Mouse (Mus musculus) brain, embryonic 14.5 days (tissue): Measurements from ENCODE around the gene Nceh1. TPM values are rescaled to one million over a fixed set of nuclear protein-coding genes. Genes with fewer than 3 reads are reported as not detected.
A peak's percentile ranks its signal among the peaks of the same experiment; 100 is the strongest.

Source experiments
- DNase-seq: peaks from one replicate; pipeline ENCODE4 v3.0.0-alpha.2; 2011; ENCODE audit warnings: low read depth
- CTCF ChIP-seq: fragments of 200-500 bp; IDR thresholded peaks from 2 replicates; pipeline ENCODE4 v1.5.1; 2012; ENCODE audit warnings: inconsistent platforms, mild to moderate bottlenecking, moderate library complexity, borderline replicate concordance; ENCODE audit not compliant: insufficient read depth, insufficient read length; ENCODE audit errors: extremely low read depth
- POLR2A ChIP-seq: fragments of 200-500 bp; IDR thresholded peaks from 2 replicates; pipeline ENCODE4 v1.6.1; 2012; ENCODE audit warnings: mild to moderate bottlenecking, inconsistent platforms, borderline replicate concordance; ENCODE audit not compliant: poor library complexity, insufficient read depth, insufficient read length, severe bottlenecking; ENCODE audit errors: extremely low read depth
- polyA plus RNA-seq: library from polyadenylated mRNA; depleted of rRNA; stranded (reverse); fragments of >200 nt; gene quantifications from 2 replicates; pipeline ENCODE4 v1.2.3, GENCODE M21; 2012

Nceh1 gene
- polyA plus RNA-seq, 1 experiment: 5.4 TPM

DNA sequence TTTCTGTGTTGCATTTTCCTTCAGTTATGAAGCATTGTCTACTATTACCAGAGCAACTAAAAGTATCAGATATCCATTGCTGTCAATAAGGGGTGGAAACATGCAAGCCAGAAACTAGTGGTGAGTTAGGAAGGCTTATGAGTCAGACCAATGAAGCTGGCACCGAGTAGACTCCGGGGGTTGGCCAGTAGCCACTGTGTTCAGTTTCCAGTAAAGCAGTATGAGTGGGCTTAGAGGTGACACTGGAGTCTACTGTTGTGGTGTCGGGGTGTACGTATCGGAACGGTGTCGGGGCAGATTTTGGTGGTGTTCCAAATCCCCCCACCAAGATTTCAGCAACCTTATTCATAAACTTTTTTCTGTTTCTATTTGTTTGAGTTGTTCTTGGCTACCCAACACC, 128.2 kb downstream of the Nceh1 start:
- TF ChIP-seq POLR2A (no peak), CTCF (no peak)
- DNase-seq: no peak

DNA sequence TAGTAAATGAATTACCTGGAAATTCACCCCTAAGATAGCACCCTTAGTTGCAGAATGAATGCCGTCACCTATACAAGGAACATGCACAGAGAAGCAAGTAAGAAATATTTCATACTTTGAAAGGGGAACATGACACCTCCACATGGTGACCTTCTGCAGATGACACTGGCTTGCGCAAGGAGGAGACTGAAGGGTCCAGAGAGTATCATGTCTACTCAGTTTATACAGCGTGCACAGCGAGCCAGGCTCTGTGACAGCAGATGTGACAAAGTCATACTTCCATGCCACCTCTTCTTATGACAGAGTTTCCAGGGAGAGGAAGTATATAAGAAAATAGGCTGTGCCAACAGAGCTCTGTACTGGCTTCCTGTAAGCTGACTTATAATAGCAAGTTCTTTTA, 128.7 kb downstream of the Nceh1 start:
- TF ChIP-seq POLR2A (no peak), CTCF (no peak)
- no peak for DNase-seq

DNA sequence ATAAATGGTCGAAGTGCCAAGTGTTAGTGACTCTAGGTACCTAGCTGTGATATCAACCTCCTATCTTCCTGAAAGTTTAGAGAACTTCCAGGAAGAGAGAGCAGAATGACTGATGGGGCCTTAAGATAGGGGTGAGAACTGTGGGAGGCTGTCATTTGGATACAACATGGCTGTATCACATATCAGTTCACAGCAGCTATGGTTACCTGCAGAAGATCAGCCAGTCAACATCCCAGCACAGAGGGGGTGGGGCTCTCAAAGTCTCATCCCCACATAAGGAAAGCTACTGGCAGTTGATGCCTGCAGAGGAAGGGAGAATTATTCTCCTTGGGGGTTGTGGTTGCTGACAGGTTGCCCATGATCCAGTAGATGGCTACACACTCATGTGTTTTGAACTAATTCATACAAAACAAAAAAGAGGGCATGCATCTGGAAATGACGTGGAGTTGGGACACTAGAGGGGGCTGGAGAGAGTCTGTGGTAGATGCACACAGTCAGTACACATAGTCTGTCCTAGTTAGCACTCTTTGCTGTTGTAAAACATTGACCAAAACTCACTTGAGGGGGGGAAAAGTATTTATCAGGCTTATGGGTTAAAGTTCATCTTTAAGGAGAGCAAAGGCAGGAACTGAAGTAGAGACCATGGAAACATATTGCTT, 131.9 kb downstream of the Nceh1 start:
- no peak for TF ChIP-seq POLR2A
- no peak for TF ChIP-seq CTCF
- DNase-seq: no peak

DNA sequence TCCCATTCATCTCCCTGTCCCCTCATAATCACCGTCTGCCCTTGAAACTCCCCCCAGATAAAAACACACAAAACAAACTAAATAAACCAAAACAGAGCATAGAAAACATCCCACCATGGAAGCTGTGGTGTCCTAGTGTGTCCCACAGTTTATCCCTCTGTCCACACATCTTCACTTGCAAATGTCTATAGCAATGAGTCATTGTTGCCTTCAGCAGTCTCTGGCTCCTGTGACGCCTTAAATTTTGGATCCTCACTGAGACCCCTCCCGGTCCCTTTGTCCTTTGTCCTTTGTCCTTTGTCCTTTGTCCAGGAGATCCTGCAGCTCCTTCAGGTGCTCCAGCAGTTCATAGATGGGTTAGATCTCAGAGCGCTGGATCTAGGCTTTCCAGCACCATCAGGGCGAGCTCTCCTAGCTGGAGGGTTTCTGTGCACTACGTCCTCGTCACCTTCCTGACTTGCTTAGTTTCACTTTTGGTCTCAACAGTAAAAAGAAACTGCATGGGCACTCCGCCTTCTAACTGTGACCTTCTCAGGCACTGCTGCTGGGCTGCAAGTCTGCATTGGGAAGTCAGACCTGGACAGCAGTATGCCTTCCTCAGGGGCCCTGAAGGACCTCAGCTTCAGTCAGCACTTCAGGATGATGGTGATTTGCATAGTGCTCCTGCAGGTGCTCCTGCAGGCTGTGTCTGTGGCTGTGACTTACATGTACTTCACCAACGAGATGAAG, 134.0 kb downstream of the Nceh1 start, which contains the start of gene Tnfsf10:
Gene Tnfsf10 (plus strand): TSS at position 470 of the 729 bp plus-strand sequence.
- no peak for TF ChIP-seq CTCF
- TF ChIP-seq POLR2A: no peak
- no peak for DNase-seq

DNA sequence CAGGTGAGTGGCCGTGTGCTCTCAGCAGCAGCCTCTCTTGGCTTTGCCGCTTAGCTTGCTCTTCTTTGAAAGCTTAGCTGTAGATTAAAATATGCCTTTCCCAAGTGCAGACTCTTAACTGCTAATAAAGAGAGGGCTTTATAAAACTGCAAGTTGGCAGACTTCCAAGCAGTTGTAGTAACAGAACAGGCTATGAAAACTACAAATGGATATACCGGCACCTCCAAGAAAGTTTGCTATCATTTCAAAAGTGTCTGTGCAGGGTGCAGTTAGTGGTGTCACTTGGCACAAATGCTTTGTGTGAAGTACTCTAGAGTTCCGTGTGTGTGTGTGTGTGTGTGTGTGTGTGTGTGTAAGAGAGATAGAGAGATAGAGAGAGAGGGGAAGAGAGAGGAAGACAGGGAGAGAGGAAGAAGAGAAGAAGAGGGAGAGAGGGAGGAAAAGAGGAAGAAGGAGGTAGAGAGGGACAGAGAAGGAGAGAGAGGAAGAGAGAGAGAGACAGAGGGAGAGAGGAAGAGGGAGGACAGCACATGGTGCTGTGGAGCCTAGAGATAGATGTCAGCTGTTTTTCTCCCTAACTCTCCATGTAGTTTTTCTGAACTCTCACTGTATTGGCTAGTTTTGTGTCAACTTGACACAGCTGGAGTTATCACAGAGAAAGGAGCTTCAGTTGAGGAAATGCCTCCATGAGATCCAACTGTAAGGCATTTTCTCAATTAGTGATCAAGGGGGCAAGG, 134.7 kb downstream of the Nceh1 start:
- no peak for TF ChIP-seq POLR2A
- TF ChIP-seq CTCF: no peak
- peak; percentile 38 for DNase-seq

DNA sequence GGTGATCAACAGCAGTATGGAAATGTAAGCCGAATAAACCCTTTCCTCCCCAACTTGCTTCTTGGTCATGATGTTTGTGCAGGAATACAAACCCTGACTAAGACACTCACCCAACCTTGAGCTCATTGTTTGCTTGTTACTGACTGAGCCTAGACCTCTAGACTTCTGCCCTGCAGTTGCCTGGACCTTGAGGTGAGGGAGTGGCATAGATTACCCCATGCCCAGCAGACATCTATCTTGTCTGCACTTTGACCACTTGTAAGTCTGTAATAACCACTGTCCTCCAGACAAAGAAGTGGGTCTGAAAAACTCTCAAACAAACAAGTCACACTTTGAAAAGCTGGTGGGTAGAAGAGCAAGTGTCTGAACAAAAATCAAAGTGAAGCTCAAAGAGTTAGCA, 136.9 kb downstream of the Nceh1 start:
- no peak for DNase-seq
- no peak for TF ChIP-seq CTCF
- no peak for TF ChIP-seq POLR2A

DNA sequence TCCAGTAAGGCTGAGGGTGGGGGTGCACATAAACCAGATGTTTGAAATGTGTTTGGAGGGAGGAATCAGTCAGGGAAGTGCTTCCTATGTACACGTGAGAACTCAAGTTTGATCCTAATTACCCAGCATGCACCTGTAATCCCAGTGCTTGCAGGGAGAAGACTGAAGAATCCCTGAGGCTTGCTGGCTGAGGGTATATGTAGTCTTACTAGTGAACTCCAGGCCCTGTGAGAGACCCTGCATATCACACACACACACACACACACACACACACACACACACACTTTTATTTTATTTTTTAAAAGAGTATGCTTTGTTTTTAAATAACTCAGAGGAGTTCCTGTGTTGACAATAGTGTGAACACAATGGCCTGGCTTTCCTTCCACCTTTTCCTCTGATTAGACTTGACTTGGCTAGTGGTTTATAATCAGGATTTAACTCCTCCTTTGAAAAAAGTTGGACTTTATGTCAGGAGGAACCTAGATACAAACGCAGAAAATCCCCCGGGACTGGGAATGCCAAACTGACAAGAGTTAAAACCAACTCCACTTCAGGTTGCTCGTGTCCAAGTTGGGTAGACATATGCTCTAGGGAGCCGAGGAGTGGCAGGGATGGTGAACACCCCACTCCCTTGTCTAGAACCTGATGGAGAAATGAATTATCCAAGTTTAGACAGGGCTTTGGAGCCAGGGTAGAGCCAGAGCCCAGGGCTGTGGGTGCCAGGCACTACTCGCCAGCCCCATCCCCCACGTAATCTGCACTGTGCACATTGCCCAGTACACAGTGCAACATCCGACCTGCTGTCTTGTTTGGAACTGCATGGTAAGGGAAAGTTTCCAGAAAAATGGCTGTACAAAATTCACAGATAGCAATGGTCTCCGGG, 138.1 kb downstream of the Nceh1 start:
- TF ChIP-seq CTCF (no peak), POLR2A (no peak)
- DNase-seq: no peak

DNA sequence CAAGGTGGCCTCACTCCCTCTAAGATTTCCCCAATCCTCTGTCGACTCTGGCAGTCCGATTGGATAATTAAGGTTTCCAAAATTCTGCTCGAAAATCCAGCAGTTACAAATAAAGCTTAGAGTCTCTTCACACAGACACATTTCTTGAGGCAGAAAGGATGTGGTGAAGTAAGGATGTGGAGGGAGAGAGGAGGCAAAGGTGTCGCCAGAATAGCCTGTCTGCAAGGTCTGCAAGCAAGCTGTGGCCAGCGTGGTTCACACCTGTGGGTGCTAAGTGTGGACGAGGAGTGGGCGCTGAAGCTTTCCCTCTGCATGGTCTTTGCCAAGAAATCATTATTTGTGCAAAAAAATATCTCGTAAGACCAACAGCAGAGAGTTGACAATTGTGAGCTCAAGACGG, 139.8 kb downstream of the Nceh1 start:
- DNase-seq: no peak
- no peak for TF ChIP-seq POLR2A
- no peak for TF ChIP-seq CTCF

DNA sequence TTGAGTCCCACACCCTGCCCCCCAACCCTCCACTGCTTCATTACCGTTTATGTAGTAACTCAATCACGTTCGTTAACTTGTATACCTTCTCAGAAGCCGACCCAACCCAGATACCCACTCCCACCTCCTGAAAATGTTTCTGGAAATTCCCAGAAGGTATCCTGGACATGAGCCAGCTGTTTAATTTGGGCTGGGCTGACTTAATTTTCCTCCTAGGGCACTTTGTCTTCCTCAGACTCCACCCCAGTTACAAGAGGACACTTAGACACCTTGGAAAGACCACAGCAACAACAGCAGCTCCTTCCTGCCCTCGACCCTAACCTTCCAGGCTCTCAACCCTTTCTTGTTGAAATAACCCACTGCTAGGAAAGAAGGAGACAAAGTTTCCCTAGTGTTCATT, 140.8 kb downstream of the Nceh1 start:
- TF ChIP-seq POLR2A (no peak), CTCF (no peak)
- no peak for DNase-seq

DNA sequence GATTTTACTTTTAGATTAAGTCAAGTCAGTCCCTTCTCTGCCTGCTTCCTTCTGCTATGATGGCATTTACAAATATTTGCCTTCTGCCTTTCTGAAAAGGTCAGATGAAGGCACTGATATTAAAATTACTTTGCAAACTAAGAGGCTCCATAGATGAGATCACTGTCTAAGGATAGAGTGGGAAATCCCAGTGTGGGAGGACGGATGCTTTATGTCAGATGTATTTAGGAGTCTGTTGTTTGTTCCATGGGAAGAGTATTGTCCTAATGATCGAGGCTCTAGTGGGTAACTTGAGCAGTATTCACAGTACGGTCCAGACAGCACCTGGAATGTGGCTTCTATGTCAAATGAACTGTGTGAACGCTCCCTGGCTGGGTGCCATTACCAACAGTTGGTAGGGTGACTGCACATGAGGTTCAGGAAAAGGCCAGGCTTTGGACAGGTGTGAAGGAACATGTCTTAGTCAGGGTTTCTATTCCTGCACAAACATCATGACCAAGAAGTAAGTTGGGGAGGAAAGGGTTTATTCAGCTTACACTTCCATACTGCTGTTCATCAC, 143.9 kb downstream of the Nceh1 start:
- TF ChIP-seq POLR2A (no peak), CTCF (no peak)
- DNase-seq: no peak
